Mouse (Mus musculus) fat pad, adult 2 months (tissue): ENCODE results near the gene Mbip.

Experiments
- DNase-seq: peaks from one replicate; pipeline ENCODE4 v3.0.0-alpha.2; 2011; ENCODE audit warnings: low read depth, low spot score; ENCODE audit errors: extremely low read depth

The Mbip gene

GRCm38 (mm10) chr12:56345367-56346089, at the start of gene Mbip:
Gene Mbip (minus strand): TSS chr12:56345894.
- peak; percentile 59 for DNase-seq

DNA sequence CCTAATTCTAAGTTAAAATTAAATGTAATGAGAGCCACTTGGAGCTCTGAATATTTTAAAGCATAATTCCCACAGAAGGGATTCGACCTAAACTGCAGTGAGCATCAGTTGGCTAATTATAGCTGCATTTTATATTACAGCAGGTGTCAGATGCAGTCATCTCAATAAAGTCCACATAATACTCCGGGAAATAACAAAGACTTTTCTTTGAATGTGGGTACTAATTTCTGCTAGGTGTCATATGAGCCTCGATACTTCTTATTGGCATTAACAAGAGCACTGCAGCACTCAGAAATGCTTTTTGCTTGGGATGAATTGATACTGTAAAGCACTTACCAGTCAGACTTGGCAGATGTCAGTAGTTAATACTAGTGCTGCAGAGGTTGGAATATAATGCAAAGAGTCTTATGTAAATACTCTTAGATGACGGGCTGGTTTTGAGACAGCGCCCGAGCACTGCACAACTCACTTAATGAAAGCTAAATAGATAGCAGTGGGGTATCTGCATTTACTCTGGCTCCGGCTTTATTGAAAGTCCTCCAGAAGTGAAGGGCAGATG, 42.0 kb upstream of the Mbip start:
- no peak for DNase-seq

GRCm38 (mm10) chr12:56386955-56387646, 41.4 kb upstream of the Mbip start:
- DNase-seq: no peak

DNA sequence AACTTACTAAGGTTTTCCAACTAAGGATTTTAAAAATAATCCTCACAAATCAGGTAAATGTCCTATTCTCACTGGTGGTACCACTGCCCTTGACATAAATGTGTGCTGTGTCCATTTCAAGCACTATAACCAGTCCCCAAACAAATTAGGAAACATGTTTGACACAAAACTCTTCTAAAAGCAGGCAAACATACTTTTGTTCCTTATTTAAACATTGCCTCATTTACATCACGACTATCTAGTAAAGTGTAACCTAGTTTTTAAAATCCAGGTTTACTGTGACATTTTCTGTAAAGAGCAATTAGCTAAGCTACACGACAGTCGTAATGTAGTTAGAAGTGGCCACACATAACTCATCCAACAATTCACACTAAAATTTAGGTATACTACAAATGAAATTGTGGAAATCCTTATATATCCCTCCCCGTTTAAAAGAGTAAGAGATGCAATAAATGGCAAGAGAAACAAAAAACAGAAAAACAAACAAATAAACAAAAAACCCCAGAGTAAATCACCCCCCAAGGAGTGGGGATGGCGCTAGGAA, 851 bp downstream of the Mbip start:
- no peak for DNase-seq

GRCm38 (mm10) chr12:56339295-56340056, 6.2 kb downstream of the Mbip start:
- no peak for DNase-seq

- DNase-seq: no peak
Measured at GRCm38 (mm10) chr12:56333461-56333860, 12.2 kb downstream of the Mbip start.

DNA sequence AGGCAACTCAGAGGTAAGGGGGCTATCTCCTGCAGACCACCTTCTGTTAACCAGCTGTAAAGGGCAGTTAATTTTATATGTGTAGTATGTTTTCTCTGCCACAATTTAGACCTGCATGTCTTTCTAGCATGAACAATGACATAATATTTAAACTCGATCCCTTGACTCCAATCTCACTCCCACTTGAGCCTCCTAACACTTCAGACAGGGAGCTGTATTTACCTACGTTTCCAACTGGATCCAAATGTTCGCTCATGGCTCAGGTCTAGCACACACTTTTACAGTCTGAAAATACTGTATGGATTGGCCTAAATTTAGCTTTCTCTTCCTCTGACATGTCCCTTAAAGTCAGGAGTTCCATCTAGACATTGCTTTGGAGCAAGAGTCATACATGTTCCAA, 13.2 kb downstream of the Mbip start:
- no peak for DNase-seq

- no peak for DNase-seq
Measured at GRCm38 (mm10) chr12:56327448-56327998, 18.2 kb downstream of the Mbip start.

GRCm38 (mm10) chr12:56325851-56326250, 19.8 kb downstream of the Mbip start:
- peak; percentile 36 for DNase-seq

- DNase-seq: no peak
Measured at GRCm38 (mm10) chr12:56318941-56319340, 26.8 kb downstream of the Mbip start.

DNA sequence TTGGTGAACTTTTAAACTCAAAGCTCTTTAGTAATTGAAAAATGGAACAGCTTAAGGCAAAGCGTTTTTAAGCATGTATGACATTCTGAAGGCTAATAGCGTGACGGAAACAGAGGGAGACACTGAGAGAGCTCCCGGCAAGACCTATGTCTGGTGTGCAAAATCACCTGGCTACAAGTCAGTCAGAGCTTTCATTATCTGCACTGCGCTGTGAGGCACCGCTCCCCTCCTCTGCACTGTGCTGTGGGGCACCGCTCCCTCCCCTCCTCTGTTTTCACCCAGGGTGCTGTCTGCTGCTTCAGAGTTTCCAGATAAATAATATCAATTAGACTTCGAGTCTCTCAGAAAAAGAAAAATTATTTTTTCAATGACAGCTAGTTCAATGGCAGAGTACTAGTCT, 27.6 kb downstream of the Mbip start:
- DNase-seq: no peak

DNA sequence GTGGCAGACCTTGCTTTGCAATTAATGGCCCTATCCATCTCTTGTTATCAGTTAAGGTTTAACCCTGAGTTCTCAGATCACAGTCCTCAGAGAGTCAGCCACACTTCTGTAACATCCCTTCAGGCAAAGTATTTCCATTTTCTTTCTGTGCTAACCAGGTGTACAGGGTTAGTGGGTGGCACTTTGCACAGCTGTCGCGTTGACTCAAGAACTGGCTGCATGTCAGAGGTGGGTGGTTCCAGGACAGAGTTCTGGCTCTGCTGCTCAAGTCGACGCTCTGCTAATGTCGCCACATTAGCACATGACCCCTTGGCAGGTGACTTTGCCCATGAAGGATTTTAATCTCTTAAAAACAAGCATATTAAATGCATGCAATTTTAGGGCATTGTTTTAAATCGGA, 39.9 kb downstream of the Mbip start:
- DNase-seq: peak; percentile 62

- DNase-seq: no peak
Measured at GRCm38 (mm10) chr12:56302321-56303017, 43.2 kb downstream of the Mbip start.

- DNase-seq: no peak
Measured at GRCm38 (mm10) chr12:56301487-56302293, 44.0 kb downstream of the Mbip start.

- DNase-seq: no peak
Measured at GRCm38 (mm10) chr12:56299610-56300009, 46.1 kb downstream of the Mbip start.

DNA sequence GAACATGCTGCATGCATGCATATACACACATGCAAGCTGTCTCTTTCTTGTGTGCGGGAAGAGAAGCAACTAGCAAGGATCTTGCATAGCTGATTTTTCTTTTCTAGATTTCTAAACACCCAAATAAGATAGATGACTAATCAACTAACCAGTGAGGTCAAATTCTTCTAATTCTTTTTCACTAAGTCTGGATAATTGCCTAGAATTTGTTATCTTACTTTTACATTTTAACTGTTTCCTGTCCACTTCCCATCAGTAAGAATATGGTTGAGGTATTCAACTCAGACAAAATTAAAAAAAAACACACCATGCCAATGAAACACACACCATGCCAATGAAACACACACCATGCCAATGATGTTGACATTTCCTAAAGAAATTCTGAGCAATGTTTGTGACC, 46.8 kb downstream of the Mbip start:
- DNase-seq: no peak

- no peak for DNase-seq
Measured at GRCm38 (mm10) chr12:56297921-56298830, 47.5 kb downstream of the Mbip start.

- no peak for DNase-seq
Measured at GRCm38 (mm10) chr12:56297099-56297498, 48.6 kb downstream of the Mbip start.
